Mouse (Mus musculus): ENCODE measurements at regions not wholly inside any gene's neighbourhood (a gene's known extent, or its start where the extent isn't known, plus 50 kb on each side); places are given as distances from the start of the nearest gene placed in this dataset.

- DNase-seq (ENCODE audit: low spot score), result no peak
These were observed 281.7 kb upstream of the Btbd3 start for GRCm38 (mm10) chr2:137974651-137975050.

- no peak for DNase-seq (ENCODE audit: low spot score)
These were observed 287.2 kb upstream of the Btbd3 start for GRCm38 (mm10) chr2:137969156-137969555.

GRCm38 (mm10) chr2:137966460-137967076 lies 289.8 kb upstream of the Btbd3 start:
- DNase-seq (ENCODE audit: low spot score), result no peak

- DNase-seq (ENCODE audit: low spot score), result no peak
These were observed 301.5 kb upstream of the Btbd3 start for GRCm38 (mm10) chr2:137954830-137955229.

DNA sequence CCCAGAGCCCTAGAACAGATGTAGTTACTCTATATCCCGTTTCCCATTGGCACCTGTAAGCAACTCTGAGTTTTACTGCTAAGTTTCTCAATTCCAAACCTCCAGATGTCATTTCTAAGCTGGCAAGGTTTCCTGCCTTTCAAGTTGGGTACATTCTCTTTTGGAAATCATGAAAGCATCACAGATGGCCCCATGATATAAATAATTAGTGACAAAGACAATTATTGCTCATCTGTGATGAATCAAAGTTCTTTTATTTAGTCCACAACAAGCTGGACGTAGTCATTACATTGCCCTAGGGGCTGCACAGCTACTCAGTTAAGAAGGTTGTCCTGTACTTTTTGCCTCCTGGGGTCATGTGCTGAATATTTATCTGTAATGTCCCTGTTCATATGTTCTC lies 303.2 kb upstream of the Btbd3 start:
- no peak for DNase-seq (ENCODE audit: low spot score)

GRCm38 (mm10) chr2:137951942-137952341 lies 304.4 kb upstream of the Btbd3 start:
- DNase-seq (ENCODE audit: low spot score), result no peak

- DNase-seq (ENCODE audit: low spot score), result no peak
These were observed 305.4 kb upstream of the Btbd3 start for GRCm38 (mm10) chr2:137950931-137951330.

DNA sequence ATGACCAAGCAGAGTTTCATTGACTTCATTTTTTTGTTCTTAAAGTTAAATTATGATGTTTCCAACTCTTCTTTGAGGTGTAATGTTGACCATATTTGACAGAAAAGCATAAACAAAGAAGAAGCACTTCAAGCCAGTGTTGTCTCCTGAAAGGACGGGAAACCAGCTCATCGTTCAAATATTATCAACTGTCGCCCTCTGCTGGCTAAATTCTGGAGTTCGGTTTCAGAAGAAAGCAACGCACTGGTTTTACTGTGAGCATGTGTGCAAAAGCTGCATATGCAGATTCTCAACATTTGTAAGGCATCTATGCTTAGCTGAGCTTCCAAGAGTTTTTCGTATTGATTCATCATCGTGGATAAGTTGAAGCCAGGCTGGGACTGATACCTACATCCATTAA lies 313.6 kb upstream of the Btbd3 start:
- DNase-seq (ENCODE audit: low spot score), result peak; percentile 71

DNA sequence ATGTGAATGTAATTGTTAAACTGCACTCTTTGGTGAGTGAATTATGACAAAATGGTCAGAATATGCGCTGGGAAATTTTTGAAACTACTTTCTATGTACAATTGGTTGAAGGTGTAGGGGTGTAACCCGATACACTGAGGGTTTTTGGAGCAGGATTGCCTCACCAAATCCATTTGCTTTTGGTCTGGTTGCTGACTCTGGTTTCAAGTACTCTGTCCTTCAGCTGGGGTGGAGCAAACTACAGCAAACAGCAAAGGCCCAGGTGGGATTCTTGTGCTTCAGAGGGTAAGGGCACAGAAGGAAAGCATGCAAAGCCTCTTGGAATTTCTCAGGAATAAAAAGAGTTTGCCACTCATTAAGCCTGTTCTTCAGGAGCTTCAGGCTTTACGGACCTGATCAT lies 316.8 kb upstream of the Btbd3 start:
- no peak for DNase-seq (ENCODE audit: low spot score)

- DNase-seq (ENCODE audit: low spot score), result no peak
These were observed 317.4 kb upstream of the Btbd3 start for GRCm38 (mm10) chr2:137938831-137939480.

DNA sequence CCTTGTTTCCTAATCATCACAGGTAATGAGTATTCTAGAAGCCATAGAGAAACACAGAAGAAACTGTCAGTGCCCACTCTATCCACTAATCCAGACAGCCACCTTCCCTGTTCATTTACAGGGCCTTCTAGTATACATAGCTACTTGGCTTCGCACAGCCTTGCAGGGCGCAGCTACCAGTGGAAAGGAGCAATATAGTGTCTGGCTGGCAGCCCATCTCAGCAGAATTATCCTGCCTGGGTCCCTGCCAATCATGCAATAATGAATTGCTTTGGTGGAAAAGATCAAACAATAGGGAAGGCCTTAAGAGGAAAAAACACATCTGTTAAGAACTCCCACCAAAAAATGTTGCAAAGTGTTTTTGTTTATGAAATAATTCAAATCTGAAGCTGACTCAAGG lies 319.8 kb upstream of the Btbd3 start:
- DNase-seq (ENCODE audit: low spot score), result no peak

DNA sequence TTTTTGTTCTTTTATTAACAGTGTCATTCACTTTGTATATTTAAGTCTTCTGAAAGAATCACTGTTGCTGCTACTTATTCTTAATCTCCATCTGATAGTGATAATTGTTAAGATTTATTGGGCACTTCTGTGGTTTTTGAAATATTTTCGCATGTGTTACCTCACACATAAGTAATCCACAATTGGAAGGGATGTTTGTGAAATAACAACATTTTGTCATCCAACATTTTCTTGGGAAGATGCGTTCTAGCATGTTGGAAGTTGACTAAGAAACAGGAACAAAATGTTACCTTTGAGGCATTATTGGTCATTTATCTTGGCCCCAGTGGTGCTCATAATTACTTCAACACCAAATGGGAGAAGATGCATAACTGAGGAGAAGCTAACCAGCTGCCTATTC lies 323.4 kb upstream of the Btbd3 start:
- DNase-seq (ENCODE audit: low spot score), result no peak

DNA sequence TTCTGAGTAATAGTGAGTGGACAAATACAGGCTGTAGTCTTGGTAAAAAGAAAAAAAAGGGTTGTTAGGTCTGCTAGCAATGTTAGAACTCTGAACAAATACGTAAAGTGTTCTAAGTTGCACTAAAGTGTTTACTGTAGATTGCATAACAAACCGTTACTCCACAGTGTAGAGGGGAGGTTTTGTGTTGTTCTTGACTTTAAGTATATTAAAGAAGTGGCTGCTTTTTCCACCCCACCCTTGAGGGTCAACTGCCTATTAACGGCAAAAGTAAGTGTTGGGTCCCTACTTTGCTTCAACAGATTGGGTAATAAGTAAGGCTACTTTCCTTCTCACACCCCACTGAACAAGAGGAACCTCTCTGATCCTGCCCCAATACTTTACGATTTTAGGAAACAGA lies 323.9 kb upstream of the Btbd3 start:
- no peak for DNase-seq (ENCODE audit: low spot score)

- DNase-seq (ENCODE audit: low spot score), result no peak
These were observed 330.9 kb upstream of the Btbd3 start for GRCm38 (mm10) chr2:137925488-137925887.

- DNase-seq (ENCODE audit: low spot score), result no peak
These were observed 331.8 kb upstream of the Btbd3 start for GRCm38 (mm10) chr2:137924576-137924975.

DNA sequence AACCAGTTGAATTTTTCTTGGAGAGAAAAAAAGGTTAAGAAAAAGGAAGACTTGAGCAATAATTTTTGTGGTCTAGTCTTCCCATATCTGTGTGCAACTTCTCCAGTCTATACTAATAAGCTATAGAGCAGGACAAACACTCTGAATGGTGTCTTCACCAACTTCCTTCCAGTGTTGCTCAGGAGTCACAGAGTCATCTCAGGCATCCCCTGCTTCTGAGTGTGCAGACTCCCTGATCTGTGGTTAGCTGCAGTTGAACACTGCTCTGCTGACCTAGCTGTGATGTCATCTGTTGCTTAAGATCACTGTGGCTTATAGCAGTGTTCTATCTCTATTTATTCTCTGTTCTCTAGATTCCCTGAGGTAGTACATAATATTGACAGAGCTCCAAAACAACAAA lies 357.9 kb upstream of the Btbd3 start:
- no peak for DNase-seq (ENCODE audit: low spot score)

DNA sequence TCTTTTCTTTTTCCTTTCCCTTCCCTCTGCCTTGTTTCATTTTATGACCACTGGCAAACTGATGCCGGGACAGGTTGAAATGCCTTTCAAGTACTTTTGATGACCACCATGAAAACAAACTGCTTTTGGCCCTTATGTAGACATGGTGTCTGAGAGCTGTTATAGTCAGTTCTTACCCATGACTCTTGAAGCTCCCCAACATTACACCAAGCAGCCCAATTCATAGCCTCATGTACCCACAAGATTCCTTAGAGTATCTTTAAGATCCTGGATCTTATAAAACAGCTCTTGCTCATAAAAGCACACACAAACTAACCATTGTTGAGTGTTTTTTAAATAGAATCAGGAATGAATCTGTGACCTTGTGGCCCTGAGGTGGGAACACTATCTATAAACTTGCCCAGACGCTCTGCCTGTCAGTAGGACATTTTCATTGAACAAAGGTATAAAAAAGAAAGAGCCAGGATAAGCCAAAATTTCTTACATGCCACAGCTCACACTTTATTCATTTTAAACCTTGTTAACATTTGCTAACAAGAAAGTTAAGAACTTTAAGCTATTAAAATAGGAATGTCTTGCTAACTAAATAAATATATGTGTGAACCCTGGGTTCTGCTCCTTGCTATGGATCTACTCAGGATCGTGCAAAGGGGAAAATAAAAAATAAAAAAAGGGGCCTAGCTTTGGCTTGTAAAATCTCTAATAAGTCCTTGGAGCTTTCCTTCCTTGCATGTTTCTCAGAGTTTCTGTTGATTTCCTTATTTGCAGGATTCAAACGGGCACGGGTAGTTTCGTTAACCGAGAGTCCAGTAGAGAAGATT lies 375.9 kb upstream of the Btbd3 start:
- no peak for DNase-seq (ENCODE audit: low spot score)

- no peak for DNase-seq (ENCODE audit: low spot score)
These were observed 386.7 kb upstream of the Btbd3 start for GRCm38 (mm10) chr2:137869676-137870075.

DNA sequence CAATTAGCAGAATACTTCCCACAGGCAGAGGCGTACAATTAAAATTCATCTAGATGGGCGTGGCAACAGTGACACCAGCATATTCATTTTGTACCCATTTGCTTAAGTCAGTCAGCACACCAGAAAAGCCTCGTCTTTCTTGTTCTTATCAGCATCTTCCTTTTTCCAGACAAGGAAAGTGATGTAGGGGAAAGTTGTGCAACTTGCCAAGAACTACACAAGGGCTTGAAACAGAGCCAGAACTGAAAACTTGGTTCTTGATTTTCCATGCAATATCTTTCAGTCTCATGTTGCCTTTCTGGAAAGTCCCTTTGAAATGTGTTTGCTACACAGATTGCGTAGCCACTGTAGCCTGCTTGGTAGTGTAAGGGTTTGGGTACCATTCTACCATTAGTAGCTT lies 401.9 kb upstream of the Btbd3 start:
- DNase-seq (ENCODE audit: low spot score), result no peak

DNA sequence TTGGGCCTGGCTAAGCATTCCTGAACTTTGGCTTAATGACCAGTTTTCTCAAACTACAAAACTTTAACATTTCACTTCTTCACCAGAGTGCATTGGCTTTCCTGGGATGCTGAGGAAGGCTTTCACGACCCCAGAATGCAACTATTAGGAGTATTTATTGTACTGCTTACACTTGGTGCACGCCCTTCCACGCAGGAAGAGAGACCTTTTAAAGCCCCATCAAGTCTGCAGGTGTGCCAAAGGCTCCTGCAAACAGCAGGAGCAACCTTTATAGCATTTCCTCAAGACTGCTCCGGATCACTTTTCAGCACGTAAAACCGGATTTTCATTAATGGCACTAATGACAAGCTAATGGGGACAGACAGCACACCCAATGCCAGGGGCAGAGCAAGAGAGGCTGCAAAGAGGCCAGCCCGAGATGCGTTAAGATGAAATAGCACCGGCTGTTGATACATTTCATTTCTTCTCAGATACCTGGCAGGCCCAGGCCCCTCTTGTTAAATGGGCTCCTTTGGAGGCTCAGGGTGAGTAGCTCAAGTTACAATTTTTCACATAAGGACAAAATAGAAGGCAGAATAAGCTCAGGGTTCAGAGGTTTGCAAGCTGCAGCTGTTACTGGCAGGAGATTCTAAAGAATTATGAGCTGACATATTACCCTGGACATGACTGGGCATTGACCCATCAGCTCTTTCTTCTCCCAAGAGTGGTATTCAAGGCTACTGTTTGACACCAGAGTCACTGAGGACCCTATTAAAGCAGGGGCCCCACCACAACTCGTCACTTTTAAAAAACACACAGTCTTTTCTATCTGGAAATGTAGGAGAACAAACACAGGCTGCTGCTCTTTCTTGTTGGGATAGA lies 402.7 kb upstream of the Btbd3 start:
- no peak for DNase-seq (ENCODE audit: low spot score)

GRCm38 (mm10) chr2:137847901-137848300 lies 408.5 kb upstream of the Btbd3 start:
- no peak for DNase-seq (ENCODE audit: low spot score)

GRCm38 (mm10) chr2:137827814-137828374 lies 428.5 kb upstream of the Btbd3 start:
- DNase-seq (ENCODE audit: low spot score), result no peak
